Comparison of ENCODE assay signal across 8 mouse cellular contexts in the genomic region with DNA sequence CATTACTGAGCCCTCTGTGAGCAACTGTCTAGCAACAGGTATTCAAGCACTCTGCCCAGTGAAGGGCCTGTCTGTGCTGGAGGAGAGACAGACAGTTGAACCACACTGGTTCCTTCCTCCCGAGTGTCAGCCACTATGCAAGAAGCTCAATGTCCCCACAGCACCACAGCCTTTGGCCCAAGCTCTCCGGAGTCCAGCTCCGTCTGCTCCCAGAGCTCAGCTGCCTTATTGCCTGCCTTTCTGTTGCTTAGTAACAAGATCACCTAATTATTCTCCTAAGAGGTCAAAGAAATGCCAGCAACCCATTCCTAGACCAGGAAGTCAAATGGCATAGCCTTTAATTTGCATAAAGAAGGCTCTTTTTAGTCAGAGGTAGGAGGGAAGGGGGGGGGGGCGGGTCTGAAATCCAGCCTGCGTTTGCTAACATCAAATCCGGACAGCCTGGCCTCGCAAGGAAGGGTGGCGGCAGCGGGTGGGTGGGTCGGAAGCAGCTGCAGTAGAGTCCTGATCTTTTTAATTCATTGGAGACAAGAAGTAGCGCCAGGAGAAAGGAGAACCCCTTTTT.
DNase-seq lines count a peak whose midpoint lies in the region; ATAC-seq lines count a peak whose summit lies in the region.

No protein-coding gene starts in this region.

- 0 out of 2 replicates have a peak overlapping the region, but pooled peaks have one; percentile 7 for H3K9ac ChIP-seq in intestine, embryonic 14.5 days (ENCODE audit: low read length)

- H3K36me3 ChIP-seq in intestine, embryonic 14.5 days (ENCODE audit: control insufficient read depth, insufficient read depth, low read length): no peaks in the 10 kb centered on the region
- no peaks in the 10 kb centered on the region for H3K36me3 ChIP-seq in midbrain, embryonic 10.5 days

- H3K27ac ChIP-seq in intestine, embryonic 14.5 days (ENCODE audit: low read depth): no peak overlapping the region
- peak overlapping the region; percentile 82 for H3K27ac ChIP-seq in midbrain, embryonic 10.5 days (replicated peaks)

- DNase-seq in adrenal gland, adult 2 months: peak; percentile 15
- DNase-seq in adrenal gland, adult 18-20 months (ENCODE audit: low spot score in 2 of 2): no peak
- DNase-seq in embryo, embryonic 10.5 days (ENCODE audit: low spot score): peak; percentile 75
- DNase-seq in intestine, embryonic 14.5 days (ENCODE audit: low spot score): peak; percentile 56
- DNase-seq in midbrain, embryonic 10.5 days (ENCODE audit: low spot score): peak; percentile 61
- no peak for DNase-seq in testis, postnatal 14 days (ENCODE audit: low spot score)
- no peak for DNase-seq in cerebellum, adult 11 months
- DNase-seq in spleen, postnatal 10 days (ENCODE audit: low spot score in 2 of 2): no peak

- peak overlapping the region; percentile 36 for H3K4me2 ChIP-seq in intestine, embryonic 14.5 days (ENCODE audit: low read length)

- WGBS in intestine, embryonic 14.5 days: 4% methylated on average over 11 of the region's 11 CpGs
- WGBS in midbrain, embryonic 10.5 days: 4% methylated on average over 11 of the region's 11 CpGs

- no peak overlapping the region for H3K4me3 ChIP-seq in intestine, embryonic 14.5 days (ENCODE audit: low read depth, low read length)
- H3K4me3 ChIP-seq in midbrain, embryonic 10.5 days: peak overlapping the region; percentile 46

- no peaks in the 10 kb centered on the region; the same call in 1 of the 2 replicates for H3K4me1 ChIP-seq in intestine, embryonic 14.5 days (replicated peaks; ENCODE audit: control insufficient read depth, insufficient read depth, low read length)
- peaks cover 23% of the 10 kb centered on the region for H3K4me1 ChIP-seq in midbrain, embryonic 10.5 days

- no peaks in the 10 kb centered on the region for H3K9me3 ChIP-seq in intestine, embryonic 14.5 days (ENCODE audit: control insufficient read depth, low read length)
- H3K9me3 ChIP-seq in midbrain, embryonic 10.5 days (replicated peaks): no peaks in the 10 kb centered on the region

- no peaks in the 10 kb centered on the region for H3K27me3 ChIP-seq in intestine, embryonic 14.5 days (replicated peaks; ENCODE audit: control insufficient read depth, insufficient read depth, low read length)
- H3K27me3 ChIP-seq in midbrain, embryonic 10.5 days (ENCODE audit: low read depth, poor library complexity, severe bottlenecking): no peaks in the 10 kb centered on the region

- peak; percentile 60 for ATAC-seq in intestine, embryonic 14.5 days (replicated peaks; ENCODE audit: low FRiP score, low TSS enrichment, low read depth)

Comparison
In these comparisons a context has a peak if more than half of its experiments do, and no peak if none do; other contexts are left out.
1. DNase-seq: peak in adrenal gland, adult 2 months (single experiment), embryo, embryonic 10.5 days (single experiment), intestine, embryonic 14.5 days (single experiment) and midbrain, embryonic 10.5 days (single experiment); none in adrenal gland, adult 18-20 months (0 of 2), testis, postnatal 14 days (single experiment), cerebellum, adult 11 months (single experiment) and spleen, postnatal 10 days (0 of 2).